Mouse (Mus musculus): ENCODE results near the gene Tmem240. TPM values are rescaled to one million over a fixed set of nuclear protein-coding genes. Genes with fewer than 3 reads are reported as not detected.

The Tmem240 gene
- polyA plus RNA-seq, 1 experiment, result 0.54 TPM

- no peak for TF ChIP-seq EP300 (IDR thresholded peaks at IDR 0.05; ENCODE audit: insufficient read depth, low read depth, low read length)
- no peak for TF ChIP-seq CTCF (IDR thresholded peaks at IDR 0.05; ENCODE audit: low read depth, low read length)
- Histone ChIP-seq H3K9me3 (replicated peaks; ENCODE audit: control insufficient read depth, insufficient read depth, low read length, poor library complexity, severe bottlenecking) (no peaks in the 10 kb centered on the region), H3K36me3 (ENCODE audit: control insufficient read depth, insufficient read depth, low read length, poor library complexity, severe bottlenecking) (peaks cover 73% of the 10 kb centered on the region), H3K4me3 (ENCODE audit: low read depth, low read length) (no peak overlapping the region), H3K4me1 (ENCODE audit: control insufficient read depth, insufficient read depth, low read length) (no peaks in the 10 kb centered on the region), H3K27ac (ENCODE audit: insufficient read depth, low read length) (no peak overlapping the region), H3K9ac (ENCODE audit: low read depth, poor library complexity, severe bottlenecking) (no peak overlapping the region), H3K27me3 (ENCODE audit: control insufficient read depth, insufficient read depth, low read length, poor library complexity, severe bottlenecking) (no peaks in the 10 kb centered on the region)
Observed at GRCm38 (mm10) chr4:155745136-155745535, 10.5 kb downstream of the Tmem240 start.

- H3K9ac ChIP-seq (ENCODE audit: low read depth, poor library complexity, severe bottlenecking), result no peak overlapping the region
- H3K4me3 ChIP-seq (ENCODE audit: low read depth, low read length), result no peak overlapping the region
- no peaks in the 10 kb centered on the region for H3K4me1 ChIP-seq (ENCODE audit: control insufficient read depth, insufficient read depth, low read length)
- H3K9me3 ChIP-seq (replicated peaks; ENCODE audit: control insufficient read depth, insufficient read depth, low read length, poor library complexity, severe bottlenecking), result no peaks in the 10 kb centered on the region
- TF ChIP-seq CTCF (IDR thresholded peaks at IDR 0.05; ENCODE audit: low read depth, low read length) (no peak), EP300 (IDR thresholded peaks at IDR 0.05; ENCODE audit: insufficient read depth, low read depth, low read length) (no peak), POLR2A (IDR thresholded peaks at IDR 0.05; ENCODE audit: insufficient read depth, low read length) (no peak)
- H3K36me3 ChIP-seq (ENCODE audit: control insufficient read depth, insufficient read depth, low read length, poor library complexity, severe bottlenecking), result peaks cover 82% of the 10 kb centered on the region
- no peaks in the 10 kb centered on the region for H3K27me3 ChIP-seq (ENCODE audit: control insufficient read depth, insufficient read depth, low read length, poor library complexity, severe bottlenecking)
- H3K27ac ChIP-seq (ENCODE audit: insufficient read depth, low read length), result no peak overlapping the region
Observed at GRCm38 (mm10) chr4:155746036-155746548, 11.5 kb downstream of the Tmem240 start.

GRCm38 (mm10) chr4:155746575-155747490, 12.2 kb downstream of the Tmem240 start:
- H3K4me1 ChIP-seq (ENCODE audit: control insufficient read depth, insufficient read depth, low read length), result no peaks in the 10 kb centered on the region
- H3K36me3 ChIP-seq (ENCODE audit: control insufficient read depth, insufficient read depth, low read length, poor library complexity, severe bottlenecking), result peaks cover 84% of the 10 kb centered on the region
- H3K27ac ChIP-seq (ENCODE audit: insufficient read depth, low read length), result no peak overlapping the region
- H3K27me3 ChIP-seq (ENCODE audit: control insufficient read depth, insufficient read depth, low read length, poor library complexity, severe bottlenecking), result no peaks in the 10 kb centered on the region
- no peak overlapping the region for H3K9ac ChIP-seq (ENCODE audit: low read depth, poor library complexity, severe bottlenecking)
- no peaks in the 10 kb centered on the region for H3K9me3 ChIP-seq (replicated peaks; ENCODE audit: control insufficient read depth, insufficient read depth, low read length, poor library complexity, severe bottlenecking)
- TF ChIP-seq POLR2A (IDR thresholded peaks at IDR 0.05; ENCODE audit: insufficient read depth, low read length), result no peak
- no peak for TF ChIP-seq CTCF (IDR thresholded peaks at IDR 0.05; ENCODE audit: low read depth, low read length)
- no peak for TF ChIP-seq EP300 (IDR thresholded peaks at IDR 0.05; ENCODE audit: insufficient read depth, low read depth, low read length)
- H3K4me3 ChIP-seq (ENCODE audit: low read depth, low read length), result no peak overlapping the region

GRCm38 (mm10) chr4:155757011-155757410, 22.4 kb downstream of the Tmem240 start:
- no peak overlapping the region for H3K9ac ChIP-seq (ENCODE audit: low read depth, poor library complexity, severe bottlenecking)
- H3K4me3 ChIP-seq (ENCODE audit: low read depth, low read length), result no peak overlapping the region
- no peaks in the 10 kb centered on the region for H3K9me3 ChIP-seq (replicated peaks; ENCODE audit: control insufficient read depth, insufficient read depth, low read length, poor library complexity, severe bottlenecking)
- H3K36me3 ChIP-seq (ENCODE audit: control insufficient read depth, insufficient read depth, low read length, poor library complexity, severe bottlenecking), result peaks cover 48% of the 10 kb centered on the region
- H3K27ac ChIP-seq (ENCODE audit: insufficient read depth, low read length), result no peak overlapping the region
- H3K27me3 ChIP-seq (ENCODE audit: control insufficient read depth, insufficient read depth, low read length, poor library complexity, severe bottlenecking), result no peaks in the 10 kb centered on the region
- H3K4me1 ChIP-seq (ENCODE audit: control insufficient read depth, insufficient read depth, low read length), result no peaks in the 10 kb centered on the region
- no peak for TF ChIP-seq CTCF (IDR thresholded peaks at IDR 0.05; ENCODE audit: low read depth, low read length)
- no peak for TF ChIP-seq EP300 (IDR thresholded peaks at IDR 0.05; ENCODE audit: insufficient read depth, low read depth, low read length)
- TF ChIP-seq POLR2A (IDR thresholded peaks at IDR 0.05; ENCODE audit: insufficient read depth, low read length), result no peak

GRCm38 (mm10) chr4:155759862-155760612, 25.4 kb downstream of the Tmem240 start:
- Histone ChIP-seq H3K9me3 (replicated peaks; ENCODE audit: control insufficient read depth, insufficient read depth, low read length, poor library complexity, severe bottlenecking) (no peaks in the 10 kb centered on the region), H3K27me3 (ENCODE audit: control insufficient read depth, insufficient read depth, low read length, poor library complexity, severe bottlenecking) (no peaks in the 10 kb centered on the region), H3K9ac (ENCODE audit: low read depth, poor library complexity, severe bottlenecking) (peak overlapping the region; percentile 72), H3K4me1 (ENCODE audit: control insufficient read depth, insufficient read depth, low read length) (no peaks in the 10 kb centered on the region), H3K27ac (ENCODE audit: insufficient read depth, low read length) (no peak overlapping the region), H3K36me3 (ENCODE audit: control insufficient read depth, insufficient read depth, low read length, poor library complexity, severe bottlenecking) (peaks cover 22% of the 10 kb centered on the region), H3K4me3 (ENCODE audit: low read depth, low read length) (peak overlapping the region; percentile 72)
- TF ChIP-seq CTCF (IDR thresholded peaks at IDR 0.05; ENCODE audit: low read depth, low read length), result no peak
- no peak for TF ChIP-seq EP300 (IDR thresholded peaks at IDR 0.05; ENCODE audit: insufficient read depth, low read depth, low read length)
- TF ChIP-seq POLR2A (IDR thresholded peaks at IDR 0.05; ENCODE audit: insufficient read depth, low read length), result no peak

All from ES-Bruce4 (cell line).